Mouse (Mus musculus) liver, adult 2 months (tissue): ENCODE results near the gene Emid1.

Source experiments
- CTCF ChIP-seq: fragments of 200-500 bp; IDR thresholded peaks from 2 replicates; pipeline ENCODE4 v1.5.1; 2011; ENCODE audit warnings: low read depth, low read length, control low read depth
- POLR2A ChIP-seq: fragments of 200-500 bp; IDR thresholded peaks from 2 replicates; pipeline ENCODE4 v1.6.1; 2011; ENCODE audit warnings: low read length, control low read depth; ENCODE audit not compliant: insufficient read depth; ENCODE audit errors: extremely low read depth

GRCm38 (mm10) chr11:5074882-5075281 lies 77.2 kb downstream of the Emid1 start:
- TF ChIP-seq CTCF (no peak; the same call in 1 of the 2 replicates), POLR2A (no peak)
